In genomic region chr1:159233426-159233825, GRCm38 (mm10) we compare ENCODE assay signal across 8 mouse cellular contexts. TPM values are rescaled to one million over a fixed set of nuclear protein-coding genes. Genes with fewer than 3 reads are reported as not detected.
DNase-seq lines count a peak whose midpoint lies in the region; ATAC-seq and TF ChIP-seq lines count a peak whose summit lies in the region.

No protein-coding gene starts in this region.

- DNase-seq in lung, embryonic 14.5 days, result peak; percentile 40
- no peak for DNase-seq in lung, postnatal 25 days (ENCODE audit: low spot score)
- no peak for DNase-seq in liver, embryonic 14.5 days (ENCODE audit: low read depth in 3 of 3, low spot score in 3 of 3)
- no peak for DNase-seq in gastrocnemius, postnatal 4 days (ENCODE audit: low spot score in 2 of 2)
- no peak for DNase-seq in kidney, adult 11 months
- no peak for DNase-seq in layer of hippocampus, postnatal 36 days

- no peak overlapping the region for H3K27ac ChIP-seq in lung, embryonic 14.5 days (ENCODE audit: low read depth)
- no peak overlapping the region for H3K27ac ChIP-seq in forebrain, embryonic 13.5 days
- peak overlapping the region; percentile 46 for H3K27ac ChIP-seq in liver, embryonic 14.5 days
- peak overlapping the region; percentile 66; the same call in 1 of the 2 replicates for H3K27ac ChIP-seq in stomach, embryonic 16.5 days (ENCODE audit: low read length)

- no peak for TF ChIP-seq CTCF in lung, embryonic 14.5 days (IDR thresholded peaks at IDR 0.05; ENCODE audit: low read depth)
- no peak for TF ChIP-seq CTCF in liver, embryonic 14.5 days (IDR thresholded peaks at IDR 0.05; ENCODE audit: low read depth)

- no peaks in the 10 kb centered on the region for H3K9me3 ChIP-seq in lung, embryonic 14.5 days (ENCODE audit: low read depth, low read length)
- H3K9me3 ChIP-seq in forebrain, embryonic 13.5 days (replicated peaks), result no peaks in the 10 kb centered on the region
- H3K9me3 ChIP-seq in liver, embryonic 14.5 days (ENCODE audit: control insufficient read depth, low read length), result no peaks in the 10 kb centered on the region
- H3K9me3 ChIP-seq in stomach, embryonic 16.5 days (replicated peaks; ENCODE audit: control insufficient read depth, low read length), result no peaks in the 10 kb centered on the region

- no peak for TF ChIP-seq EP300 in liver, embryonic 14.5 days (IDR thresholded peaks at IDR 0.05; ENCODE audit: low read depth)

- peak overlapping the region; percentile 69 for H3K4me3 ChIP-seq in lung, embryonic 14.5 days (ENCODE audit: low read depth, low read length)
- peak overlapping the region; percentile 79 for H3K4me3 ChIP-seq in forebrain, embryonic 13.5 days
- H3K4me3 ChIP-seq in liver, embryonic 14.5 days (ENCODE audit: insufficient read depth in 1 of 2, low read depth in 2 of 2, low read length in 2 of 2), result peak overlapping the region; percentile 65 to 97
- peak overlapping the region; percentile 83 for H3K4me3 ChIP-seq in stomach, embryonic 16.5 days (replicated peaks; ENCODE audit: low read length)

- 15% methylated on average over 5 of the region's 5 CpGs for WGBS in lung, embryonic 14.5 days
- 38% methylated on average over 5 of the region's 5 CpGs for WGBS in forebrain, embryonic 13.5 days
- 16% methylated on average over 5 of the region's 5 CpGs for WGBS in liver, embryonic 14.5 days (ENCODE audit: insufficient replicate concordance)
- 15% methylated on average over 5 of the region's 5 CpGs for WGBS in stomach, embryonic 16.5 days

- no peak for ATAC-seq in lung, embryonic 14.5 days (ENCODE audit: insufficient read depth)
- no peak for ATAC-seq in forebrain, embryonic 13.5 days
- no peak for ATAC-seq in liver, embryonic 14.5 days (ENCODE audit: insufficient read depth)
- ATAC-seq in stomach, embryonic 16.5 days (ENCODE audit: insufficient read depth, low FRiP score), result no peak

- no peaks in the 10 kb centered on the region for H3K27me3 ChIP-seq in lung, embryonic 14.5 days (ENCODE audit: insufficient read depth, low read length)
- no peaks in the 10 kb centered on the region for H3K27me3 ChIP-seq in forebrain, embryonic 13.5 days
- H3K27me3 ChIP-seq in liver, embryonic 14.5 days (ENCODE audit: control insufficient read depth, insufficient read depth, low read length), result no peaks in the 10 kb centered on the region
- no peaks in the 10 kb centered on the region for H3K27me3 ChIP-seq in stomach, embryonic 16.5 days (ENCODE audit: control insufficient read depth, insufficient read depth, low read length)

- H3K4me1 ChIP-seq in lung, embryonic 14.5 days (ENCODE audit: insufficient read depth), result 0 out of 2 replicates have a peak, but pooled peaks cover 4% of the 10 kb centered on the region
- H3K4me1 ChIP-seq in forebrain, embryonic 13.5 days, result peaks cover 30% of the 10 kb centered on the region
- H3K4me1 ChIP-seq in liver, embryonic 14.5 days (replicated peaks; ENCODE audit: control insufficient read depth in 2 of 2, insufficient read depth in 2 of 2, low read length in 1 of 2), result peaks cover 28 to 42% of the 10 kb centered on the region in 2 experiments
- H3K4me1 ChIP-seq in stomach, embryonic 16.5 days (ENCODE audit: control insufficient read depth, insufficient read depth, low read length), result peaks cover 21% of the 10 kb centered on the region; the same call in 1 of the 2 replicates

- 0 out of 2 replicates have a peak, but pooled peaks cover 4% of the 10 kb centered on the region for H3K36me3 ChIP-seq in lung, embryonic 14.5 days (ENCODE audit: insufficient read depth)
- 0 out of 2 replicates have a peak, but pooled peaks cover 5% of the 10 kb centered on the region for H3K36me3 ChIP-seq in forebrain, embryonic 13.5 days (ENCODE audit: poor library complexity, severe bottlenecking)
- H3K36me3 ChIP-seq in liver, embryonic 14.5 days (replicated peaks; ENCODE audit: control insufficient read depth, insufficient read depth, low read depth), result peaks cover 5% of the 10 kb centered on the region
- H3K36me3 ChIP-seq in stomach, embryonic 16.5 days (ENCODE audit: control insufficient read depth, insufficient read depth, low read length), result no peaks in the 10 kb centered on the region

- H3K4me2 ChIP-seq in lung, embryonic 14.5 days, result peak overlapping the region; percentile 68
- H3K4me2 ChIP-seq in forebrain, embryonic 13.5 days, result peak overlapping the region; percentile 66
- peak overlapping the region; percentile 86 for H3K4me2 ChIP-seq in liver, embryonic 14.5 days (ENCODE audit: low read depth)
- peak overlapping the region; percentile 74 for H3K4me2 ChIP-seq in stomach, embryonic 16.5 days (ENCODE audit: low read depth, low read length)

- H3K9ac ChIP-seq in lung, embryonic 14.5 days, result peak overlapping the region; percentile 81
- H3K9ac ChIP-seq in forebrain, embryonic 13.5 days, result peak overlapping the region; percentile 88
- peak overlapping the region; percentile 78 for H3K9ac ChIP-seq in liver, embryonic 14.5 days (replicated peaks)
- peak overlapping the region; percentile 88; the same call in 1 of the 2 replicates for H3K9ac ChIP-seq in stomach, embryonic 16.5 days (ENCODE audit: low read length)

RNA-seq across cellular contexts. Expression of gene Cop1, which starts 1.3 kb away (rescaled TPM):
- 125 and 137 TPM in 2 replicates for polyA plus RNA-seq in lung, embryonic 14.5 days (2014; fragmentation: Nextera tagmentation; extraction: Ambion mirVana)
- 19.9 and 21.4 TPM in 2 replicates for polyA plus RNA-seq in forebrain, embryonic 13.5 days (2015; fragmentation: Nextera tagmentation; extraction: Ambion mirVana)
- polyA plus RNA-seq in liver, embryonic 14.5 days (2012; rRNA removed), result 30.5 and 54.3 TPM in 2 replicates
- polyA plus RNA-seq in liver, embryonic 14.5 days (2014; fragmentation: Nextera tagmentation; extraction: Ambion mirVana), result 37.4 and 66.4 TPM in 2 replicates
- 16.1 and 17.8 TPM in 2 replicates for polyA plus RNA-seq in stomach, embryonic 16.5 days (2015; fragmentation: Nextera tagmentation; extraction: Ambion mirVana)
- 100 to 1,000 TPM; 107 to 128 TPM for total RNA-seq in gastrocnemius, postnatal 4 days (2021)
- total RNA-seq in layer of hippocampus, postnatal 36 days (2021), result 100 to 1,000 TPM; 138 to 144 TPM

Comparison
In these comparisons a context has a peak if more than half of its experiments do, and no peak if none do; other contexts are left out.
1. H3K27ac ChIP-seq: peak in liver, embryonic 14.5 days (single experiment) and stomach, embryonic 16.5 days (single experiment); none in lung, embryonic 14.5 days (single experiment) and forebrain, embryonic 13.5 days (single experiment).
2. Peak in every context shown above with its lines, with median percentiles within 50 percentile points of each other: H3K4me2 ChIP-seq, H3K4me3 ChIP-seq and H3K9ac ChIP-seq.